Mouse (Mus musculus): ENCODE data around the gene Slc30a4. TPM values are rescaled to one million over a fixed set of nuclear protein-coding genes. Genes with fewer than 3 reads are reported as not detected.
A peak's percentile ranks its signal among the peaks of the same experiment; 100 is the strongest.

Gene Slc30a4
- polyA plus RNA-seq, 1 experiment from 2014 or later = 3.3 TPM

DNA sequence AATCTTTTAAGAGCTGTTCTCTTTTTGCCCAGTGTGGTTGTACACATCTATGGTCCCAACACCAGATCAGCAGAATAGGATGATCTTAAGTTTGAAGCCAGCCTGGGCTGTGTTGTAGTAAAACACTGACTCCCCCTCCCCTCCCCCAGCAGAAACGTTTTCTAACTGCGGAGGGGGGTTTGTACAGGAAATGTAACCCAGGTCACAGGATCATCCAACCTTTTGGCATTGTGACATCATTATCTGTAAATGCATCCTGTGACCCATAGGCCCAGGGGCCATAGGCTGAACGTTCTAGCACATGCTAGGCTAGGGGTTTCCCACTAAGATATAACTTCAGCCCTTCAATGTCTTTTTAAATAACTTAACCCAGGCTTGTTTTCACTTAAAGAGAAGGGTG lies 65.8 kb downstream of the Slc30a4 start, which contains the start of gene AA467197:
Gene AA467197, plus strand, starts transcription at position 301 of the 400 bp plus-strand sequence.
- 74% methylated on average over 3 of the region's 3 CpGs for WGBS
- H3K27me3 ChIP-seq (ENCODE audit: low read depth, poor library complexity, severe bottlenecking) = peaks cover 32% of the 10 kb centered on the region
- H3K4me3 ChIP-seq = peak within 1 kb of the TSS; percentile 58
- H3K9me3 ChIP-seq (replicated peaks) = no peaks in the 10 kb centered on the region
- H3K27ac ChIP-seq (replicated peaks) = no peak within 1 kb of the TSS
- H3K36me3 ChIP-seq = peaks cover 27% of the 10 kb centered on the region
- peaks cover 8% of the 10 kb centered on the region for H3K4me1 ChIP-seq
- no peak for DNase-seq (ENCODE audit: low spot score)

MicroRNAs encoded within 50 kb of the gene (microRNA counts, 519-probe panel; counts per million panel counts)
- not detected for microRNA mmu-miR-147

Small RNA genes lying within 50 kb of the gene (microRNA-seq; reads per million reads assigned to microRNA genes)
- 12.3 reads per million, percentile 25 among the genes with 10 or more reads in this experiment for gene Mir147

Other genes with a start within 250 kb of the Slc30a4 start
- gene Gm14085, start 217.7 kb downstream of the Slc30a4 start, polyA plus RNA-seq (2016; fragmentation: Nextera tagmentation; extraction: Ambion mirVana) = not detected in 2 replicates
- 20.5 and 21.5 TPM in 2 replicates for gene Gatm, start 91.4 kb downstream of the Slc30a4 start, polyA plus RNA-seq (2016; fragmentation: Nextera tagmentation; extraction: Ambion mirVana)
- 0.35 and 0.41 TPM in 2 replicates for gene AA467197, start 65.7 kb downstream of the Slc30a4 start, polyA plus RNA-seq (2016; fragmentation: Nextera tagmentation; extraction: Ambion mirVana)
- 76.0 and 83.1 TPM in 2 replicates for gene Bloc1s6, start 35.8 kb upstream of the Slc30a4 start, polyA plus RNA-seq (2016; fragmentation: Nextera tagmentation; extraction: Ambion mirVana)
- gene Sqor, start 62.6 kb upstream of the Slc30a4 start, polyA plus RNA-seq (2016; fragmentation: Nextera tagmentation; extraction: Ambion mirVana) = 3.1 and 3.2 TPM in 2 replicates